Mouse (Mus musculus): ENCODE measurements around the gene Cgn. TPM values are rescaled to one million over a fixed set of nuclear protein-coding genes. Genes with fewer than 3 reads are reported as not detected.
A peak's percentile ranks its signal among the peaks of the same experiment; 100 is the strongest.

The Cgn gene
- polyA plus RNA-seq, 1 experiment from 2014 or later, result 2.7 TPM

DNA sequence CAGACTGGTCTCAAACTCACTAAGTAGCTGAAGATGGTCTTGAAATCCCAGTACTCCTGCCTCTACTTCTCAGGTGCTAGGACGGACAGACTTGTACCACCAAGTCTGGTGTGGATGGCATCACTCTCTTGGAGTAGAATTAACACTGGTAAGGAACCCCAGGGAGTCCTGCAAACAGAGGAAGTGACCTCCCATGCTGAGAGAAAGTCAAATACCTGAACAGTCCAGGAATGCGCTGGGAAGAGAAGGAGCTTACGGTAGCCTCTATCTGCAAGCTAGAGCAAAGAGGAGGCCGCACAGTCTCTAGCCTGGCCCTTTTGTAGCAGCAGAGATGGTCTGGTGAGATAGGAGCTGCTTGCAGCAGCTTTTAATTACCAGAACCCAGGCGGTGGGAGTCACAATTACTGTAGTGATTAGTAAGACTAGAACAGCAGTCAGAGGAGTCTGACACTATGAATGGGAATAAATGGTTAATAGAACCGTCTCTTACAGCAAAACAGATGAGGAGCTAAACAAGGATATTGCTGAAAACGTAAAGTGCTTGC, 9.4 kb upstream of the Cgn start:
- WGBS, result 55% methylated on average over 7 of the region's 7 CpGs
- H3K4me1 ChIP-seq (ENCODE audit: control insufficient read depth, insufficient read depth, low read length), result no peaks in the 10 kb centered on the region
- no peak overlapping the region for H3K4me2 ChIP-seq (ENCODE audit: low read depth, low read length)
- no peaks in the 10 kb centered on the region for H3K9me3 ChIP-seq (replicated peaks; ENCODE audit: control insufficient read depth, low read length)
- no peak overlapping the region for H3K9ac ChIP-seq (ENCODE audit: low read length)
- no peak overlapping the region for H3K27ac ChIP-seq (ENCODE audit: low read length)
- no peak overlapping the region for H3K4me3 ChIP-seq (ENCODE audit: low read length)
- ATAC-seq (replicated peaks; ENCODE audit: extremely low read depth, insufficient read depth, low FRiP score), result no peak
- no peaks in the 10 kb centered on the region for H3K27me3 ChIP-seq (ENCODE audit: control insufficient read depth, insufficient read depth, low read length)
- H3K36me3 ChIP-seq (ENCODE audit: control insufficient read depth, insufficient read depth), result no peaks in the 10 kb centered on the region

- H3K27ac ChIP-seq (ENCODE audit: low read length), result no peak overlapping the region
- H3K4me3 ChIP-seq (ENCODE audit: low read length), result no peak overlapping the region
- H3K9me3 ChIP-seq (replicated peaks; ENCODE audit: control insufficient read depth, low read length), result no peaks in the 10 kb centered on the region
- H3K27me3 ChIP-seq (ENCODE audit: control insufficient read depth, insufficient read depth, low read length), result no peaks in the 10 kb centered on the region
- H3K4me1 ChIP-seq (ENCODE audit: control insufficient read depth, insufficient read depth, low read length), result no peaks in the 10 kb centered on the region
- WGBS, result 76% methylated on average over 2 of the region's 2 CpGs
- no peak overlapping the region for H3K4me2 ChIP-seq (ENCODE audit: low read depth, low read length)
- ATAC-seq (replicated peaks; ENCODE audit: extremely low read depth, insufficient read depth, low FRiP score), result no peak
- H3K36me3 ChIP-seq (ENCODE audit: control insufficient read depth, insufficient read depth), result no peaks in the 10 kb centered on the region
- H3K9ac ChIP-seq (ENCODE audit: low read length), result no peak overlapping the region
Observed at GRCm38 (mm10) chr3:94794359-94794758, 8.1 kb upstream of the Cgn start.

- Histone ChIP-seq H3K4me3 (ENCODE audit: low read length) (no peak overlapping the region), H3K9ac (ENCODE audit: low read length) (no peak overlapping the region), H3K27ac (ENCODE audit: low read length) (no peak overlapping the region), H3K9me3 (replicated peaks; ENCODE audit: control insufficient read depth, low read length) (no peaks in the 10 kb centered on the region), H3K4me1 (ENCODE audit: control insufficient read depth, insufficient read depth, low read length) (no peaks in the 10 kb centered on the region), H3K27me3 (ENCODE audit: control insufficient read depth, insufficient read depth, low read length) (no peaks in the 10 kb centered on the region), H3K4me2 (ENCODE audit: low read depth, low read length) (no peak overlapping the region), H3K36me3 (ENCODE audit: control insufficient read depth, insufficient read depth) (no peaks in the 10 kb centered on the region)
- no peak for ATAC-seq (replicated peaks; ENCODE audit: extremely low read depth, insufficient read depth, low FRiP score)
- 45% methylated on average over 2 of the region's 2 CpGs for whole genome bisulfite sequencing
Observed at GRCm38 (mm10) chr3:94793672-94794071, 7.4 kb upstream of the Cgn start.

DNA sequence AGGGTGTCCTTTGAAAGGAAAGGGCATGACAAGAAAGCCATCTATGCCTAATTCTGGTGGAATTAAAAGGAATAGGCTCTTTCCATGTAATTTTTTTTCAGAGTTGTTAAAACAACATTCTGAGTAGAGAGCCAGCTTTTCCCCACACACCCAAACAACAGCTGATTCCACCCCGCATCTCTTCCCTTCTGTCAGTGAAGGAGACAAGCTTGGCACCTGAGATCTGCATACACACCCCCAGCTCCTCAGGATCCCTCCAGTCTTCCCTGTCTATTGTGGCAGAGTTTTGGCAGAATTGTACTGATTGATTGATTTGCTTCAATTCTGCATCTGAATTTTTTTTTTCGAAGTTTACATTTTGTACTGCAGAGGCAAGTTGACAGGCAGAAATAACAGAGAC, 6.0 kb upstream of the Cgn start:
- H3K9me3 ChIP-seq (replicated peaks; ENCODE audit: control insufficient read depth, low read length), result no peaks in the 10 kb centered on the region
- no peaks in the 10 kb centered on the region for H3K36me3 ChIP-seq (ENCODE audit: control insufficient read depth, insufficient read depth)
- no peak for ATAC-seq (replicated peaks; ENCODE audit: extremely low read depth, insufficient read depth, low FRiP score)
- no peaks in the 10 kb centered on the region; the same call in 1 of the 2 replicates for H3K4me1 ChIP-seq (ENCODE audit: control insufficient read depth, insufficient read depth, low read length)
- H3K4me3 ChIP-seq (ENCODE audit: low read length), result no peak overlapping the region
- H3K4me2 ChIP-seq (ENCODE audit: low read depth, low read length), result no peak overlapping the region
- no peaks in the 10 kb centered on the region for H3K27me3 ChIP-seq (ENCODE audit: control insufficient read depth, insufficient read depth, low read length)
- 83% methylated on average over 2 of the region's 2 CpGs for WGBS
- H3K27ac ChIP-seq (ENCODE audit: low read length), result no peak overlapping the region
- H3K9ac ChIP-seq (ENCODE audit: low read length), result no peak overlapping the region

DNA sequence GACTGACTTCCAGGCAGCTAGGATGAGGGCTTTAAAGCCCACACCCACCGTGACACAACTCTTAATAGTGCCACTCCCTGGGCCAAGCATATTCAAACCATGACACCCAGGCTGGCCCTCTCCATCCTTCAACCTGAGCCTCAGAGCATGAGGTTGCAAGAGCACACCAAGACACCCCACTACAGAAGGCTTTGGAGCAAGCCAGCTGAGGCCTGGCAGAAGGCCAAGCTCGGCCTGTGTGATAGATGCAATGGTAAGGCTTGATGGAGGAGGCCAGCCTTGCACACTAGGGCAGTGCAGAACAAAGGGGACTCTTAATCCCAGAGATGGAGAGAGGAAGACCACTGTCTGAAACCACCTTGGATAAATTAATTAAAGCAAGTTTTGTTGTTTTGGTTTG, 3.2 kb upstream of the Cgn start:
- ATAC-seq (replicated peaks; ENCODE audit: extremely low read depth, insufficient read depth, low FRiP score), result no peak
- no peak overlapping the region for H3K4me3 ChIP-seq (ENCODE audit: low read length)
- H3K27ac ChIP-seq (ENCODE audit: low read length), result no peak overlapping the region
- no peak overlapping the region for H3K9ac ChIP-seq (ENCODE audit: low read length)
- H3K27me3 ChIP-seq (ENCODE audit: control insufficient read depth, insufficient read depth, low read length), result peaks cover 8% of the 10 kb centered on the region
- H3K36me3 ChIP-seq (ENCODE audit: control insufficient read depth, insufficient read depth), result no peaks in the 10 kb centered on the region
- H3K4me1 ChIP-seq (ENCODE audit: control insufficient read depth, insufficient read depth, low read length), result peaks cover 3% of the 10 kb centered on the region
- H3K4me2 ChIP-seq (ENCODE audit: low read depth, low read length), result no peak overlapping the region
- WGBS, result 64% methylated on average over 2 of the region's 2 CpGs
- H3K9me3 ChIP-seq (replicated peaks; ENCODE audit: control insufficient read depth, low read length), result no peaks in the 10 kb centered on the region

DNA sequence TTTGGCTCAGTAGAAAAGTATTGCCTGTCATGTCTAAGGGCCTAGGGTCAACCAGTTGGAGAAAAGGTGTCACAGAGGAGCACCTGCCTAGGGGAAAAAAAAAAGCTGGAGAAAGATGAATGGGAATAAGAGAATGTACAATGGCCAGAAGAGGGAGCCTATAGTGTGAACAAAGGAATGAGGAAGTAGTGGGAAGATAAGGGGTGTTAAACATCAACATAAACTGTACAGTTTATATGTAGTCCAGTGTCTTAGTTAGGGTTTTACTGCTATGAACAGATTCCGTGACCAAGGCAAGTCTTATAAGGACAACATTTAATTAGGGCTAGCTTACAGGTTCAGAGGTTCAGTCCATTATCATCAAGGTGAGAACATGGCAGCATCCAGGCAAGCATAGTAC, 2.8 kb upstream of the Cgn start:
- H3K36me3 ChIP-seq (ENCODE audit: control insufficient read depth, insufficient read depth), result no peaks in the 10 kb centered on the region
- H3K9ac ChIP-seq (ENCODE audit: low read length), result no peak overlapping the region
- H3K27me3 ChIP-seq (ENCODE audit: control insufficient read depth, insufficient read depth, low read length), result peaks cover 8% of the 10 kb centered on the region
- 92% methylated on average over 1 of the region's 1 CpGs for WGBS
- H3K4me2 ChIP-seq (ENCODE audit: low read depth, low read length), result no peak overlapping the region
- ATAC-seq (replicated peaks; ENCODE audit: extremely low read depth, insufficient read depth, low FRiP score), result no peak
- no peak overlapping the region for H3K27ac ChIP-seq (ENCODE audit: low read length)
- H3K9me3 ChIP-seq (replicated peaks; ENCODE audit: control insufficient read depth, low read length), result no peaks in the 10 kb centered on the region
- H3K4me1 ChIP-seq (ENCODE audit: control insufficient read depth, insufficient read depth, low read length), result peaks cover 3% of the 10 kb centered on the region
- H3K4me3 ChIP-seq (ENCODE audit: low read length), result no peak overlapping the region

DNA sequence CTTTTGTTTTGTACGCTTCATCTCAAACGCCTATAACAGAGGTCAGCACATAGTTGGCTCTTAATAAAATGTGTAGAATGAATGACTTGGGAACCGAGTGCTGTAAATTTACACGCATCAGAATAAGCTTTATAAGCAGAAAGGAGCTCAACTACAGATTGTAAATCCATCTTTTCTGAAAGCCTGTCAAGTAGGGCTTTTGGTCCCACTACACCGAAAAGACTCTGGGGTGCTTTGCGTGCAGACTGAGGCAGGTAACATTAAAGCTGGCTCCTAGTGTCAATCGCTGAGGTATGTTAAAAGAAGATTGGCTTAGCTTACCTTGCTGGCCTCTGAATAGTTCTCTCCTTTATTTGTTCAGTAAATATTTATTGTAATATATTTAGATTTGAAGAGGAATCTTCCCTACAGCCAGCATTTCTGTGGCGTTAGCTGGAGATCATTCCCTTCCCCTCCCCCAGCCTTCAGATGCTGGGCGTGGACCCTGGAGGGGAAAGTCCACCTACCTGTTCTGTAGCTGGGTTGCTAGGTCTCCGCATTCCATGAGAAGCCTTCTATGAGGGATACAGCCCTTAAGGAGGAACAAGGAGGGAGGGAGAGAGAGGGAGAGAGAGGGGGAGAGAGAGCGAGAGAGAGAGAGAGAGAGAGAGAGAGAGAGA, 959 bp upstream of the Cgn start:
- peak overlapping the region; percentile 76 for H3K4me3 ChIP-seq (ENCODE audit: low read length)
- H3K36me3 ChIP-seq (ENCODE audit: control insufficient read depth, insufficient read depth), result no peaks in the 10 kb centered on the region
- H3K9ac ChIP-seq (ENCODE audit: low read length), result peak overlapping the region; percentile 64; the same call in 1 of the 2 replicates
- WGBS, result 13% methylated on average over 11 of the region's 11 CpGs
- H3K27ac ChIP-seq (ENCODE audit: low read length), result no peak overlapping the region
- H3K4me2 ChIP-seq (ENCODE audit: low read depth, low read length), result peak overlapping the region; percentile 97
- H3K4me1 ChIP-seq (ENCODE audit: control insufficient read depth, insufficient read depth, low read length), result peaks cover 3% of the 10 kb centered on the region
- H3K9me3 ChIP-seq (replicated peaks; ENCODE audit: control insufficient read depth, low read length), result no peaks in the 10 kb centered on the region
- peaks cover 8% of the 10 kb centered on the region for H3K27me3 ChIP-seq (ENCODE audit: control insufficient read depth, insufficient read depth, low read length)
- ATAC-seq (replicated peaks; ENCODE audit: extremely low read depth, insufficient read depth, low FRiP score), result no peak

DNA sequence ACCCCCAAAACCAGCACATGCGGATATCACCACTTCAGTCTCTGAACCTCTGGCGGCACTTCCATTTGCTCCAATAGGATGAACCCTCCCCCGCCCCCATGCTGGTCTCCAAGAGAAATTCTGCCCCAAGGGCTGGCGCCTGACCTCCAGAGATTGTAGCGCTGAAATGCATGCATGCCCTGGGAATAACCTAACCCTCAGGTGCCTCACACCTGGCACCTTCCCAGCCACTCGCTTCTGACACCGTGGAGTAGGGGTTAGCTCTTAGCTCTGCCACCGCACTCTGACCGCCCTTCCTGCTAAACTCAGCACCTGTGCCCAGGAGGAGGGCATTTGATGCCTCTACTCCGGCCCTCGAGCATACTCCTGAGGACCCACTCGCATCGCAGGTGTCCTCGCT, 334 bp downstream of the Cgn start:
- Histone ChIP-seq H3K36me3 (ENCODE audit: control insufficient read depth, insufficient read depth) (no peaks in the 10 kb centered on the region), H3K27me3 (ENCODE audit: control insufficient read depth, insufficient read depth, low read length) (peaks cover 8% of the 10 kb centered on the region), H3K4me2 (ENCODE audit: low read depth, low read length) (peak overlapping the region; percentile 97), H3K9me3 (replicated peaks; ENCODE audit: control insufficient read depth, low read length) (no peaks in the 10 kb centered on the region), H3K27ac (ENCODE audit: low read length) (no peak overlapping the region), H3K4me3 (ENCODE audit: low read length) (peak overlapping the region; percentile 76), H3K4me1 (ENCODE audit: control insufficient read depth, insufficient read depth, low read length) (peaks cover 3% of the 10 kb centered on the region), H3K9ac (ENCODE audit: low read length) (peak overlapping the region; percentile 66)
- 2% methylated on average over 14 of the region's 14 CpGs for WGBS
- no peak; the same call in 1 of the 2 replicates for ATAC-seq (replicated peaks; ENCODE audit: extremely low read depth, insufficient read depth, low FRiP score)

DNA sequence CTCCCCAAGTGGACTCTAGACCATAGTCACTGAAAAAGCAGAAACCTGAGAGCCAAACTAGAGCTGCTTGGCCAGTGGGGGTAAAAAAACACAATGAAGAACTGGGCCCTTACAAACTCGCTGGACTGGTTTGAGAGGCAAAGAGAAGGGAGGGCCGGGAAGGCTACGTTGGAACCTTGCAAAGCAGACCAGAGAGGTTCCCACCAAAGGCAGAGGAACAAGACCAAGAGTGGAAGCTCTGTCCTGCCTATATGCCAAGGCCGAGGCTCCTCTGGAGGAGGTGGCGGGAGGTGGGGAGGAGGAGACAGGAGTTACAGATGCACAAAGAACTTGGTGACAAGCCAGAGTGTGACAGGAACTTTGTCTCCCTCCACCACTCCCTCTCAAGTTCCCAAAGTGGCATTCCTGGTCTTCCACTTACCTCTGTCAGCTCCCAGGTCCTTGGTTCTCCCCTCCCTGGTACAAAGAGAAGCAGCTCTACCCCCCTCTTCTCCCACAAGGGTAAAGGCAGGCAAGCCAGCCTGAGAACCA, 2.1 kb downstream of the Cgn start:
- Histone ChIP-seq H3K9ac (ENCODE audit: low read length) (no peak overlapping the region), H3K9me3 (replicated peaks; ENCODE audit: control insufficient read depth, low read length) (no peaks in the 10 kb centered on the region), H3K36me3 (ENCODE audit: control insufficient read depth, insufficient read depth) (no peaks in the 10 kb centered on the region), H3K27ac (ENCODE audit: low read length) (no peak overlapping the region), H3K4me1 (ENCODE audit: control insufficient read depth, insufficient read depth, low read length) (peaks cover 3% of the 10 kb centered on the region), H3K4me2 (ENCODE audit: low read depth, low read length) (no peak overlapping the region), H3K27me3 (ENCODE audit: control insufficient read depth, insufficient read depth, low read length) (peaks cover 12% of the 10 kb centered on the region), H3K4me3 (ENCODE audit: low read length) (no peak overlapping the region)
- WGBS, result 42% methylated on average over 5 of the region's 5 CpGs
- ATAC-seq (replicated peaks; ENCODE audit: extremely low read depth, insufficient read depth, low FRiP score), result no peak

All from heart, embryonic 16.5 days (tissue).